Mouse (Mus musculus) heart, adult 8-10 months (tissue): ENCODE measurements around the gene Tmc3. TPM values are rescaled to one million over a fixed set of nuclear protein-coding genes. Genes with fewer than 3 reads are reported as not detected.
A peak's percentile ranks its signal among the peaks of the same experiment; 100 is the strongest.

ENCODE experiments used
- DNase-seq: peaks from one replicate; pipeline ENCODE4 v3.0.0; 2022; ENCODE audit warnings: low spot score
- total RNA-seq, 4 experiments: library from RNA; stranded (reverse); gene quantifications; 2 replicates each; pipeline ENCODE4 v1.2.4; 2022

Tmc3 gene
- total RNA-seq: under 1 TPM; 0.12 to 0.20 (median 0.19) TPM

- DNase-seq: peak; percentile 73
Observed at GRCm38 (mm10) chr7:83584639-83585471, at the start of gene Tmc3. TSS of gene Tmc3 (plus strand) at chr7:83584927.

GRCm38 (mm10) chr7:83541536-83542169 lies 43.1 kb upstream of the Tmc3 start:
- no peak for DNase-seq

GRCm38 (mm10) chr7:83548686-83549352 lies 35.9 kb upstream of the Tmc3 start:
- DNase-seq: no peak

- no peak for DNase-seq
Observed at GRCm38 (mm10) chr7:83549353-83549774, 35.4 kb upstream of the Tmc3 start.

GRCm38 (mm10) chr7:83549951-83550407 lies 34.7 kb upstream of the Tmc3 start:
- DNase-seq: peak; percentile 41

GRCm38 (mm10) chr7:83554477-83554876 lies 30.2 kb upstream of the Tmc3 start:
- no peak for DNase-seq

- DNase-seq: no peak
Observed at GRCm38 (mm10) chr7:83556488-83556887, 28.2 kb upstream of the Tmc3 start.

GRCm38 (mm10) chr7:83558741-83559280 lies 25.9 kb upstream of the Tmc3 start:
- DNase-seq: no peak

GRCm38 (mm10) chr7:83559495-83559894 lies 25.2 kb upstream of the Tmc3 start:
- DNase-seq: no peak

GRCm38 (mm10) chr7:83561849-83562248 lies 22.9 kb upstream of the Tmc3 start:
- no peak for DNase-seq

- peak; percentile 70 for DNase-seq
Observed at GRCm38 (mm10) chr7:83564635-83565291, 20.0 kb upstream of the Tmc3 start.

- peak; percentile 66 for DNase-seq
Observed at GRCm38 (mm10) chr7:83565976-83566375, 18.8 kb upstream of the Tmc3 start.

GRCm38 (mm10) chr7:83567841-83568500 lies 16.8 kb upstream of the Tmc3 start:
- peak; percentile 54 for DNase-seq

- no peak for DNase-seq
Observed at GRCm38 (mm10) chr7:83568815-83569214, 15.9 kb upstream of the Tmc3 start.

GRCm38 (mm10) chr7:83569436-83569835 lies 15.3 kb upstream of the Tmc3 start:
- no peak for DNase-seq

- no peak for DNase-seq
Observed at GRCm38 (mm10) chr7:83571077-83571476, 13.7 kb upstream of the Tmc3 start.

- DNase-seq: peak; percentile 31
Observed at GRCm38 (mm10) chr7:83571901-83572300, 12.8 kb upstream of the Tmc3 start.

- no peak for DNase-seq
Observed at GRCm38 (mm10) chr7:83572451-83572850, 12.3 kb upstream of the Tmc3 start.

- no peak for DNase-seq
Observed at GRCm38 (mm10) chr7:83580946-83581345, 3.8 kb upstream of the Tmc3 start.

GRCm38 (mm10) chr7:83594056-83594455 lies 9.3 kb downstream of the Tmc3 start:
- no peak for DNase-seq

- DNase-seq: no peak
Observed at GRCm38 (mm10) chr7:83597063-83597462, 12.3 kb downstream of the Tmc3 start.
